Mouse (Mus musculus) liver, embryonic 15.5 days (tissue): ENCODE results near the gene Ovol1. TPM values are rescaled to one million over a fixed set of nuclear protein-coding genes. Genes with fewer than 3 reads are reported as not detected.

Experiments
- ATAC-seq: fragments of 200-750 bp; cut with Nextera tagmentation; 2 replicates; pipeline ENCODE4 v1.8.0; 2017; ENCODE audit warnings: moderate number of reproducible peaks, mild to moderate bottlenecking, moderate library complexity; ENCODE audit not compliant: insufficient read depth
- H3K27ac ChIP-seq: fragments of 300-500 bp; sonication (generic); replicated peaks from 2 replicates; pipeline ENCODE4 v1.5.1; 2015; ENCODE audit warnings: mild to moderate bottlenecking, inconsistent platforms
- H3K27me3 ChIP-seq: fragments of 300-500 bp; sonication (generic); 2 replicates; pipeline ENCODE4 v1.6.1; 2015; ENCODE audit warnings: mild to moderate bottlenecking, inconsistent platforms
- H3K36me3 ChIP-seq: fragments of 300-500 bp; sonication (generic); replicated peaks from 2 replicates; pipeline ENCODE4 v1.6.1; 2015; ENCODE audit warnings: moderate library complexity, mild to moderate bottlenecking, inconsistent platforms
- H3K4me1 ChIP-seq: fragments of 300-500 bp; sonication (generic); replicated peaks from 2 replicates; pipeline ENCODE4 v1.6.1; 2015; ENCODE audit warnings: inconsistent platforms
- H3K4me2 ChIP-seq: fragments of 300-500 bp; sonication (generic); 2 replicates; pipeline ENCODE4 v1.6.1; 2015; ENCODE audit warnings: moderate library complexity, mild to moderate bottlenecking, inconsistent platforms
- H3K4me3 ChIP-seq: fragments of 300-500 bp; sonication (generic); replicated peaks from 2 replicates; pipeline ENCODE4 v1.5.1; 2015; ENCODE audit warnings: mild to moderate bottlenecking, inconsistent platforms
- H3K9ac ChIP-seq: fragments of 300-500 bp; sonication (generic); 2 replicates; pipeline ENCODE4 v1.6.1; 2015; ENCODE audit warnings: moderate library complexity, mild to moderate bottlenecking, inconsistent platforms
- H3K9me3 ChIP-seq: fragments of 300-500 bp; sonication (generic); replicated peaks from 2 replicates; pipeline ENCODE4 v1.6.1; 2016; ENCODE audit warnings: inconsistent platforms
- WGBS: fragments of 180-500 bp; shearing (Covaris S2); methylation state at CpG from one replicate; pipeline ENCODE4 v1.1.7; 2015; ENCODE audit warnings: mixed read lengths; ENCODE audit not compliant: insufficient replicate concordance; 5-methylcytosine and 5-hydroxymethylcytosine counted together
- polyA plus RNA-seq: library from polyadenylated mRNA; unstranded; fragments of >200 nt; fragmentation: Nextera tagmentation; extraction: Ambion mirVana; gene quantifications from 2 replicates; pipeline ENCODE4 v1.2.1, GENCODE M21; 2015

The Ovol1 gene
- polyA plus RNA-seq: 0.05 TPM in 1 of 2 replicates, not detected in the other

- Histone ChIP-seq H3K36me3 (no peaks in the 10 kb centered on the region), H3K27me3 (peaks cover 100% of the 10 kb centered on the region), H3K9ac (no peak within 1 kb of the TSS), H3K4me1 (peaks cover 14% of the 10 kb centered on the region), H3K9me3 (no peaks in the 10 kb centered on the region), H3K4me2 (peak within 1 kb of the TSS; percentile 58), H3K27ac (no peak within 1 kb of the TSS), H3K4me3 (peak within 1 kb of the TSS; percentile 35)
- no peak for ATAC-seq
- WGBS: under 1% methylated on average over 57 of the region's 57 CpGs
These were observed at the start of gene Ovol1 for GRCm38 (mm10) chr19:5560457-5561041. TSS of gene Ovol1 (minus strand) at chr19:5560646.

DNA sequence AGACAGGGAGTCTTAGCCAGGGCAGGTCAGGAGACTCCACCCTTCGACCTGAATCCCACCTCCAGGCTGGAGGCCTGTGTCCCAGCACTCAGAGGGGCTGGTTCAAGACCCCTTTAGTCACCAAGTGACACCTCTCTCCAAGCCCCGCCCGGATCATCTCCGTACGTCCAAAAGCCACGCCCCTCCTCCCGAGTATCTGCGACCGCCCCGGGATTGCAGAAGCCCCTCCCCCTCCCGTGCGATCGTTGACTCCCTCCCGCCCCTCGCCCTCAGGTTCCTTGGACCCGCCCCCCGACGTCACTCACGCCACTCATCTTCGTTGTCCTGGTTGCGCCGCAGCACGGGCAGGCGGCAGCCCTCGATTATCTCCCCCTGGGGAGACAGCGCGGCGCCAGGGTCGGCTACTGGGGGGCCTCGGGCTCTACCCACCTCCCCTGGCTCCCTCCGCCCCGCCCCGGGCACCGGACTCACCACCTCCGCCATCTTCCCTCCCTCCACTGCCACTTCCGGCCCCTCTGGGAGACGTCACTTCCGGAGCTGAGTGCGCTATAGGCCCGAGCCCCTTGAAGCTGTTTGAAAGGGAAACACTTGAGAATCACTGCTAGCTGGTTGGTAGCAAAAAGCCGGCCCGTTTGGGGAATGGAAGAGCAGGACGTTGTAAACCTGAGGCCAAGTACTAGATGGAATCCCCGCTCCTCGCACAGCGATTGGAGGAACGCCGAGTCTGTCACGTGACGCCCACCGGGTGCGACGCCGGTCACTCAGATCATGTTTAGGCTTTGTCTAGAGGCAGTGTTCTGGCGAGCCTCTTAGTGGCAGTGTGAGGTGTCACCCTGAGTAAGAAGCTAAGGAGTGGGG is 49.3 kb upstream of the Ovol1 start, which contains the start of gene Kat5:
Gene Kat5 (minus strand): TSS at position 691 of the 858 bp plus-strand sequence.
- peak; percentile 85 for ATAC-seq
- Histone ChIP-seq H3K9me3 (no peaks in the 10 kb centered on the region), H3K4me2 (peak within 1 kb of the TSS; percentile 84), H3K27me3 (no peaks in the 10 kb centered on the region), H3K27ac (peak within 1 kb of the TSS; percentile 90), H3K9ac (peak within 1 kb of the TSS; percentile 73), H3K36me3 (peaks cover 43% of the 10 kb centered on the region), H3K4me3 (peak within 1 kb of the TSS; percentile 74), H3K4me1 (peaks cover 55% of the 10 kb centered on the region)
- 1% methylated on average over 55 of the region's 55 CpGs for WGBS

- Histone ChIP-seq H3K27me3 (no peaks in the 10 kb centered on the region), H3K27ac (peak overlapping the region; percentile 90), H3K4me2 (peak overlapping the region; percentile 84), H3K9ac (peak overlapping the region; percentile 73), H3K4me3 (peak overlapping the region; percentile 74), H3K9me3 (no peaks in the 10 kb centered on the region), H3K36me3 (peaks cover 49% of the 10 kb centered on the region), H3K4me1 (peaks cover 54% of the 10 kb centered on the region)
- no peak for ATAC-seq
- 56% methylated on average over 10 of the region's 10 CpGs for WGBS
These were observed 48.7 kb upstream of the Ovol1 start for GRCm38 (mm10) chr19:5609171-5609546.

DNA sequence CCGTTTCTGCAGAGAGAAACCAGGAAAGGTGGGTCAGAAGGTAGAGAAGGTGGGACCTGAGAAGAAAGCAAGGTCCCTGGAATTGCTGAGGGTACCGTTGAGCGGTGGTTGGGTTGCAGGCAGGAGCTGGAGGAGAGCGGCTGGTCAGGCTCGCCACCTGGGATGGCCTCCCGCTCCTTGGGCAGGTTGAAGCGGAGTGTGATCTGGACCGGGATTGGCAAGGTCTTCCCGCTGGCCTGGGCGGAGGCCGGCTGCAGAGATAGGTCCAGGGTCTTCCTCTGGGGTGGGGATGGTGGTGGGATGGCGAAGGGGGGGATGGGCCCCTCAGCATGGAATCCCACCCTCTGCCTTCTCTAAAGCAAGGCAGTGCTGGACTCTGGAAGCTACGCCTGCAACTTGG is 48.3 kb upstream of the Ovol1 start:
- Histone ChIP-seq H3K27me3 (no peaks in the 10 kb centered on the region), H3K9me3 (no peaks in the 10 kb centered on the region), H3K36me3 (peaks cover 54% of the 10 kb centered on the region), H3K9ac (peak overlapping the region; percentile 73; the same call in 1 of the 2 replicates), H3K4me3 (peak overlapping the region; percentile 74), H3K4me1 (peaks cover 54% of the 10 kb centered on the region), H3K27ac (peak overlapping the region; percentile 90; the same call in 1 of the 2 replicates), H3K4me2 (peak overlapping the region; percentile 84)
- no peak for ATAC-seq
- WGBS: 88% methylated on average over 13 of the region's 13 CpGs

- H3K9me3 ChIP-seq: no peaks in the 10 kb centered on the region
- no peaks in the 10 kb centered on the region for H3K27me3 ChIP-seq
- no peak overlapping the region for H3K9ac ChIP-seq
- peaks cover 54% of the 10 kb centered on the region for H3K4me1 ChIP-seq
- H3K4me2 ChIP-seq: no peak overlapping the region
- 90% methylated on average over 26 of the region's 26 CpGs for WGBS
- peaks cover 62% of the 10 kb centered on the region for H3K36me3 ChIP-seq
- no peak overlapping the region for H3K4me3 ChIP-seq
- no peak overlapping the region for H3K27ac ChIP-seq
- no peak for ATAC-seq
These were observed 47.4 kb upstream of the Ovol1 start for GRCm38 (mm10) chr19:5607705-5608410.

- no peak overlapping the region for H3K4me3 ChIP-seq
- no peak for ATAC-seq
- H3K4me1 ChIP-seq: peaks cover 55% of the 10 kb centered on the region
- H3K9ac ChIP-seq: no peak overlapping the region
- H3K4me2 ChIP-seq: no peak overlapping the region
- H3K36me3 ChIP-seq: peaks cover 64% of the 10 kb centered on the region
- no peaks in the 10 kb centered on the region for H3K27me3 ChIP-seq
- 82% methylated on average over 8 of the region's 8 CpGs for WGBS
- no peak overlapping the region for H3K27ac ChIP-seq
- H3K9me3 ChIP-seq: no peaks in the 10 kb centered on the region
These were observed 45.8 kb upstream of the Ovol1 start for GRCm38 (mm10) chr19:5606196-5606595.

DNA sequence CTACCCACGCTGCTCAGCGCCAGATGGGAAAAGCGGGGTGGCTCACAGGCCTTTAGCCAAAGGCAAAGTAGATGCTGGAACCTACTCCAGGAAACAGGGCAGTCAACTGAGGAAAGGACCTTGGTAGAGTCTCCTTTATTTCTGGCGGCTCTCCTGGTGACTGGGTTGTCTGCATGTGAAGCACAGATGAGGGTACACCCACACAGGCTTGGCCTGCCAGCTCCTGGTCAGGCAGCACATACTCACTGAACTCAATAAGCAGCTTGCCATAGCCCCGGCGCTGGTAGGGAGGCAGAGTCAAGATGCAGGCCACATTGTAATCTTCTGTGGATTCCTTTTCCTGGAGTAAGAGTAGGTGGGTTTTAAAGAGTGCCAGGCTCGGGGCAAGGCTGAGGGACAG is 44.7 kb upstream of the Ovol1 start:
- 84% methylated on average over 7 of the region's 7 CpGs for WGBS
- H3K27ac ChIP-seq: no peak overlapping the region
- no peak overlapping the region for H3K9ac ChIP-seq
- no peaks in the 10 kb centered on the region for H3K9me3 ChIP-seq
- no peaks in the 10 kb centered on the region for H3K27me3 ChIP-seq
- H3K4me1 ChIP-seq: peaks cover 46% of the 10 kb centered on the region
- H3K36me3 ChIP-seq: peaks cover 64% of the 10 kb centered on the region
- H3K4me3 ChIP-seq: no peak overlapping the region
- no peak overlapping the region for H3K4me2 ChIP-seq
- ATAC-seq: no peak

- Histone ChIP-seq H3K36me3 (peaks cover 60% of the 10 kb centered on the region), H3K27me3 (no peaks in the 10 kb centered on the region), H3K4me3 (no peak overlapping the region), H3K9me3 (no peaks in the 10 kb centered on the region), H3K27ac (no peak overlapping the region; the same call in 1 of the 2 replicates), H3K9ac (no peak overlapping the region), H3K4me2 (peak overlapping the region; percentile 88; the same call in 1 of the 2 replicates), H3K4me1 (peaks cover 35% of the 10 kb centered on the region)
- 81% methylated on average over 7 of the region's 7 CpGs for WGBS
- no peak for ATAC-seq
These were observed 43.2 kb upstream of the Ovol1 start for GRCm38 (mm10) chr19:5603664-5604063.

GRCm38 (mm10) chr19:5601752-5602541 is 41.5 kb upstream of the Ovol1 start, which contains the start of gene Rnaseh2c:
TSS of gene Rnaseh2c (plus strand) at chr19:5601873.
- Histone ChIP-seq H3K9ac (peak within 1 kb of the TSS; percentile 94), H3K27me3 (no peaks in the 10 kb centered on the region), H3K4me1 (peaks cover 28% of the 10 kb centered on the region), H3K4me3 (peak within 1 kb of the TSS; percentile 91), H3K9me3 (no peaks in the 10 kb centered on the region), H3K36me3 (peaks cover 43% of the 10 kb centered on the region), H3K27ac (peak within 1 kb of the TSS; percentile 87), H3K4me2 (peak within 1 kb of the TSS; percentile 88)
- WGBS: under 1% methylated on average over 64 of the region's 64 CpGs
- ATAC-seq: peak; percentile 77

DNA sequence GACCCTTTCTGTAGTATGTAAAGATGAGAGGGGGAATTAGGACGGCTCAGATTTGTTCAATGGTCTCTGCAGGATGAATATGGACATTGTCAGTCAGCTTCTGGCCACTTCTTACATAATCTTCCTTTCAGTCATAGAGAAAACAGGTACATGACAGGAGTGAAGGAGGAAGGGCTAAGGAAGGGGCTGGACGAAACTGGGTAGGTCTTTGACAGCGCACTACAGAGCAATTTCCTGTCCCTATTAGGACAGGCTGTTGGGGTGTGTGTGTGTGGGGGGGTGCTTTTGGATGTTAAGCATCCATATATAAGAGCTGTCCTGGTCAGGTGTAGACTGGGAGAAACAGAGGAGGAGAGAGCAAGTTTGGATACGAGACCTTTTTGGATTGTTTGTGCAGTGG is 38.8 kb upstream of the Ovol1 start:
- no peaks in the 10 kb centered on the region for H3K9me3 ChIP-seq
- ATAC-seq: no peak
- 54% methylated on average over 4 of the region's 4 CpGs for WGBS

More for the DNA sequence above, 38.8 kb upstream of the Ovol1 start:
- Histone ChIP-seq H3K4me3 (no peak overlapping the region), H3K36me3 (peaks cover 16% of the 10 kb centered on the region), H3K4me2 (no peak overlapping the region), H3K4me1 (peaks cover 28% of the 10 kb centered on the region), H3K27ac (no peak overlapping the region), H3K9ac (no peak overlapping the region), H3K27me3 (no peaks in the 10 kb centered on the region)
